In the genomic region with DNA sequence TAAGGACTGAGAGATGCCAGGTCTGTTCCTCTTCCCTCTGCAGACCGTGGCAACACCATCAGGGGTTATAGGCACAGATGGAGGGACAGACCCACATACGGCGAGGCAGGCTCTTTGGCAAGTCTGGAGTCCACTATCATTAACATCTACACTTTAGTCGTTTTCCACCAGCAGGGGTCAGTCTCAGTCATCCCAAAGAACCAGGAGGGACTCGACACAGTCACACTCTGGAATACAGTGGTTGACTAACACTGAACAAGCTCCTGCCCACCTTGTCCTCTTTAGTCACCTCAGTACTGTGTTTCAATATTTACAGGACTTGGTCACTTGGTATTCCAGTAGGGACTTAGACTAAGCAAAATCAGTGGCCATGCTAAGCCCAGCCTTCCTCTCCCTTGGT, we compare ENCODE assay signal across 9 mouse cellular contexts.
DNase-seq lines count a peak whose midpoint lies in the region; ATAC-seq and TF ChIP-seq lines count a peak whose summit lies in the region.
"Had no signal": no experiment of that assay in that cellular context is flagged by ENCODE, and none has a peak within 500 bp of the region (broad histone marks: within the 10 kb centered on the region; RNA-seq: fewer than 3 reads in every experiment).

No protein-coding gene starts in this region.

- no peak overlapping the region for H3K9ac ChIP-seq in heart, embryonic 12.5 days
- H3K9ac ChIP-seq: hindbrain, embryonic 15.5 days had no signal

- ATAC-seq in heart, embryonic 12.5 days (ENCODE audit: insufficient number of reproducible peaks, low FRiP score): no peak
- ATAC-seq in megakaryocyte progenitor cell, adult 5-6 weeks (replicated peaks; ENCODE audit: poor library complexity): peak; percentile 80

- DNase-seq in heart, adult 8-10 months (ENCODE audit: low spot score): peak; percentile 62
- peak; percentile 48 for DNase-seq in MN1 (ENCODE audit: low spot score)
- DNase-seq in cerebellum, postnatal 14 days: peak; percentile 74 to 80
- peak; percentile 63 to 77 for DNase-seq in heart, postnatal 10 days
- DNase-seq in layer of hippocampus, adult 2 months (ENCODE audit: low spot score in 2 of 2): peak in 1 of 2 experiments; percentile 69
- DNase-seq in splenic B cell, adult 2 months (ENCODE audit: low read depth, low spot score): peak; percentile 79

- no peaks in the 10 kb centered on the region for H3K36me3 ChIP-seq in heart, embryonic 12.5 days
- no peaks in the 10 kb centered on the region for H3K36me3 ChIP-seq in splenic B cell, adult 2 months (ENCODE audit: control insufficient read depth, insufficient read depth, low read length, poor library complexity, severe bottlenecking)
- H3K36me3 ChIP-seq: hindbrain, embryonic 15.5 days had no signal

- 40% methylated on average over 5 of the region's 5 CpGs for WGBS in heart, embryonic 12.5 days

- H3K9me3 ChIP-seq in heart, embryonic 12.5 days (replicated peaks): no peaks in the 10 kb centered on the region
- H3K9me3 ChIP-seq: hindbrain, embryonic 15.5 days had no signal

- peak; percentile 82 for TF ChIP-seq CTCF in layer of hippocampus, adult 2 months (conservative IDR thresholded peaks at IDR 0.05)

- H3K4me2 ChIP-seq in heart, embryonic 12.5 days: no peak overlapping the region
- H3K4me2 ChIP-seq: hindbrain, embryonic 15.5 days had no signal

- intact Hi-C loops in heart, postnatal 10 days (cut with DNase I): loop anchor here (1.0 to 5.0 kb wide), 2 partner anchors 96 to 250 kb away; no protein-coding TSS in a partner anchor

- H3K4me1 ChIP-seq in heart, embryonic 12.5 days (replicated peaks): peaks cover 42% of the 10 kb centered on the region
- H3K4me1 ChIP-seq: hindbrain, embryonic 15.5 days had no signal

- no peak overlapping the region for H3K27ac ChIP-seq in heart, embryonic 12.5 days (ENCODE audit: poor library complexity, severe bottlenecking)
- H3K27ac ChIP-seq in layer of hippocampus, adult 2 months: peak overlapping the region; percentile 51
- H3K27ac ChIP-seq: hindbrain, embryonic 15.5 days had no signal

- H3K27me3 ChIP-seq in heart, embryonic 12.5 days (replicated peaks): no peaks in the 10 kb centered on the region
- no peaks in the 10 kb centered on the region for H3K27me3 ChIP-seq in splenic B cell, adult 2 months (ENCODE audit: control insufficient read depth, insufficient read depth, low read length, poor library complexity, severe bottlenecking)
- H3K27me3 ChIP-seq: hindbrain, embryonic 15.5 days had no signal

- H3K4me3 ChIP-seq in heart, embryonic 12.5 days: no peak overlapping the region
- H3K4me3 ChIP-seq in layer of hippocampus, adult 2 months: no peak overlapping the region
- H3K4me3 ChIP-seq: hindbrain, embryonic 15.5 days had no signal
